Mouse (Mus musculus): ENCODE data around the gene Mad1l1. TPM values are rescaled to one million over a fixed set of nuclear protein-coding genes. Genes with fewer than 3 reads are reported as not detected.
A peak's percentile ranks its signal among the peaks of the same experiment; 100 is the strongest.

Gene Mad1l1
- polyA plus RNA-seq, 1 experiment from 2014 or later, result 20.5 TPM

GRCm38 (mm10) chr5:140185757-140186156 is 135.6 kb downstream of the Mad1l1 start:
- Histone ChIP-seq H3K9ac (ENCODE audit: low read length) (no peak overlapping the region), H3K4me2 (ENCODE audit: low read length) (no peak overlapping the region), H3K27ac (replicated peaks in 1 of 2; ENCODE audit: control insufficient read depth in 1 of 2, insufficient read depth in 1 of 2, low read depth in 2 of 2, low read length in 2 of 2) (no peak overlapping the region), H3K9me3 (ENCODE audit: control insufficient read depth, low read length) (no peaks in the 10 kb centered on the region), H3K4me3 (ENCODE audit: control insufficient read depth in 1 of 2, insufficient read depth in 1 of 2, low read depth in 1 of 2, low read length in 2 of 2) (no peak overlapping the region), H3K36me3 (ENCODE audit: control insufficient read depth, insufficient read depth, low read length) (no peaks in the 10 kb centered on the region), H3K4me1 (ENCODE audit: control insufficient read depth in 2 of 2, insufficient read depth in 2 of 2, low read length in 2 of 2) (no peaks in the 10 kb centered on the region), H3K27me3 (ENCODE audit: control insufficient read depth, insufficient read depth, low read length) (no peaks in the 10 kb centered on the region)
- no peak for ATAC-seq (ENCODE audit: insufficient number of reproducible peaks, insufficient read depth, low FRiP score, low read depth)
- WGBS, result 87% methylated on average over 6 of the region's 6 CpGs

GRCm38 (mm10) chr5:140183387-140183786 is 138.0 kb downstream of the Mad1l1 start:
- Histone ChIP-seq H3K9ac (ENCODE audit: low read length) (no peak overlapping the region), H3K4me1 (ENCODE audit: control insufficient read depth in 2 of 2, insufficient read depth in 2 of 2, low read length in 2 of 2) (peaks cover 4 to 7% of the 10 kb centered on the region in 2 experiments), H3K27ac (replicated peaks in 1 of 2; ENCODE audit: control insufficient read depth in 1 of 2, insufficient read depth in 1 of 2, low read depth in 2 of 2, low read length in 2 of 2) (no peak overlapping the region), H3K36me3 (ENCODE audit: control insufficient read depth, insufficient read depth, low read length) (no peaks in the 10 kb centered on the region), H3K4me2 (ENCODE audit: low read length) (no peak overlapping the region), H3K4me3 (ENCODE audit: control insufficient read depth in 1 of 2, insufficient read depth in 1 of 2, low read depth in 1 of 2, low read length in 2 of 2) (no peak overlapping the region), H3K27me3 (ENCODE audit: control insufficient read depth, insufficient read depth, low read length) (no peaks in the 10 kb centered on the region), H3K9me3 (ENCODE audit: control insufficient read depth, low read length) (no peaks in the 10 kb centered on the region)
- ATAC-seq (ENCODE audit: insufficient number of reproducible peaks, insufficient read depth, low FRiP score, low read depth), result no peak
- WGBS, result 82% methylated on average over 7 of the region's 7 CpGs

- no peak overlapping the region for H3K27ac ChIP-seq (replicated peaks in 1 of 2; ENCODE audit: control insufficient read depth in 1 of 2, insufficient read depth in 1 of 2, low read depth in 2 of 2, low read length in 2 of 2)
- no peak for ATAC-seq (ENCODE audit: insufficient number of reproducible peaks, insufficient read depth, low FRiP score, low read depth)
Measured at GRCm38 (mm10) chr5:140182351-140182750, 139.0 kb downstream of the Mad1l1 start.

GRCm38 (mm10) chr5:140180016-140180415 is 141.3 kb downstream of the Mad1l1 start:
- Histone ChIP-seq H3K4me2 (ENCODE audit: low read length) (no peak overlapping the region), H3K9ac (ENCODE audit: low read length) (no peak overlapping the region), H3K4me3 (ENCODE audit: control insufficient read depth in 1 of 2, insufficient read depth in 1 of 2, low read depth in 1 of 2, low read length in 2 of 2) (no peak overlapping the region), H3K27me3 (ENCODE audit: control insufficient read depth, insufficient read depth, low read length) (no peaks in the 10 kb centered on the region), H3K4me1 (ENCODE audit: control insufficient read depth in 2 of 2, insufficient read depth in 2 of 2, low read length in 2 of 2) (peaks cover 9 to 13% of the 10 kb centered on the region in 2 experiments), H3K9me3 (ENCODE audit: control insufficient read depth, low read length) (no peaks in the 10 kb centered on the region), H3K36me3 (ENCODE audit: control insufficient read depth, insufficient read depth, low read length) (no peaks in the 10 kb centered on the region), H3K27ac (replicated peaks in 1 of 2; ENCODE audit: control insufficient read depth in 1 of 2, insufficient read depth in 1 of 2, low read depth in 2 of 2, low read length in 2 of 2) (no peak overlapping the region)
- ATAC-seq (ENCODE audit: insufficient number of reproducible peaks, insufficient read depth, low FRiP score, low read depth), result no peak
- WGBS, result 96% methylated on average over 5 of the region's 5 CpGs

More at GRCm38 (mm10) chr5:140182351-140182750, 139.0 kb downstream of the Mad1l1 start:
- Histone ChIP-seq H3K9me3 (ENCODE audit: control insufficient read depth, low read length) (no peaks in the 10 kb centered on the region), H3K9ac (ENCODE audit: low read length) (no peak overlapping the region), H3K4me2 (ENCODE audit: low read length) (no peak overlapping the region), H3K27me3 (ENCODE audit: control insufficient read depth, insufficient read depth, low read length) (no peaks in the 10 kb centered on the region), H3K4me1 (ENCODE audit: control insufficient read depth in 2 of 2, insufficient read depth in 2 of 2, low read length in 2 of 2) (peaks cover 9 to 13% of the 10 kb centered on the region in 2 experiments), H3K36me3 (ENCODE audit: control insufficient read depth, insufficient read depth, low read length) (no peaks in the 10 kb centered on the region), H3K4me3 (ENCODE audit: control insufficient read depth in 1 of 2, insufficient read depth in 1 of 2, low read depth in 1 of 2, low read length in 2 of 2) (no peak overlapping the region)
- WGBS, result 99% methylated on average over 4 of the region's 4 CpGs

- Histone ChIP-seq H3K4me3 (ENCODE audit: control insufficient read depth in 1 of 2, insufficient read depth in 1 of 2, low read depth in 1 of 2, low read length in 2 of 2) (no peak overlapping the region), H3K4me1 (ENCODE audit: control insufficient read depth in 2 of 2, insufficient read depth in 2 of 2, low read length in 2 of 2) (peaks cover 9 to 13% of the 10 kb centered on the region in 2 experiments), H3K27ac (replicated peaks in 1 of 2; ENCODE audit: control insufficient read depth in 1 of 2, insufficient read depth in 1 of 2, low read depth in 2 of 2, low read length in 2 of 2) (peak overlapping the region; percentile 60 to 81), H3K36me3 (ENCODE audit: control insufficient read depth, insufficient read depth, low read length) (no peaks in the 10 kb centered on the region), H3K4me2 (ENCODE audit: low read length) (no peak overlapping the region), H3K9ac (ENCODE audit: low read length) (no peak overlapping the region; the same call in 1 of the 2 replicates), H3K9me3 (ENCODE audit: control insufficient read depth, low read length) (no peaks in the 10 kb centered on the region), H3K27me3 (ENCODE audit: control insufficient read depth, insufficient read depth, low read length) (no peaks in the 10 kb centered on the region)
- WGBS, result 37% methylated on average over 10 of the region's 10 CpGs
- peak; percentile 70 for ATAC-seq (ENCODE audit: insufficient number of reproducible peaks, insufficient read depth, low FRiP score, low read depth)
Measured at GRCm38 (mm10) chr5:140178058-140178690, 143.2 kb downstream of the Mad1l1 start.

GRCm38 (mm10) chr5:140177582-140177981 is 143.8 kb downstream of the Mad1l1 start:
- Histone ChIP-seq H3K4me2 (ENCODE audit: low read length) (no peak overlapping the region), H3K36me3 (ENCODE audit: control insufficient read depth, insufficient read depth, low read length) (no peaks in the 10 kb centered on the region), H3K9ac (ENCODE audit: low read length) (no peak overlapping the region), H3K27ac (replicated peaks in 1 of 2; ENCODE audit: control insufficient read depth in 1 of 2, insufficient read depth in 1 of 2, low read depth in 2 of 2, low read length in 2 of 2) (peak overlapping the region in 1 of 2 experiments; percentile 81; a peak in 2 of 4 replicates), H3K9me3 (ENCODE audit: control insufficient read depth, low read length) (no peaks in the 10 kb centered on the region), H3K4me3 (ENCODE audit: control insufficient read depth in 1 of 2, insufficient read depth in 1 of 2, low read depth in 1 of 2, low read length in 2 of 2) (no peak overlapping the region), H3K4me1 (ENCODE audit: control insufficient read depth in 2 of 2, insufficient read depth in 2 of 2, low read length in 2 of 2) (peaks cover 9 to 13% of the 10 kb centered on the region in 2 experiments), H3K27me3 (ENCODE audit: control insufficient read depth, insufficient read depth, low read length) (no peaks in the 10 kb centered on the region)
- ATAC-seq (ENCODE audit: insufficient number of reproducible peaks, insufficient read depth, low FRiP score, low read depth), result no peak
- 88% methylated on average over 8 of the region's 8 CpGs for WGBS

- Histone ChIP-seq H3K9me3 (ENCODE audit: control insufficient read depth, low read length) (no peaks in the 10 kb centered on the region), H3K4me3 (ENCODE audit: control insufficient read depth in 1 of 2, insufficient read depth in 1 of 2, low read depth in 1 of 2, low read length in 2 of 2) (no peak overlapping the region), H3K27me3 (ENCODE audit: control insufficient read depth, insufficient read depth, low read length) (no peaks in the 10 kb centered on the region), H3K4me1 (ENCODE audit: control insufficient read depth in 2 of 2, insufficient read depth in 2 of 2, low read length in 2 of 2) (peaks cover 9 to 13% of the 10 kb centered on the region in 2 experiments), H3K9ac (ENCODE audit: low read length) (no peak overlapping the region), H3K27ac (replicated peaks in 1 of 2; ENCODE audit: control insufficient read depth in 1 of 2, insufficient read depth in 1 of 2, low read depth in 2 of 2, low read length in 2 of 2) (no peak overlapping the region), H3K36me3 (ENCODE audit: control insufficient read depth, insufficient read depth, low read length) (no peaks in the 10 kb centered on the region), H3K4me2 (ENCODE audit: low read length) (no peak overlapping the region)
- no peak for ATAC-seq (ENCODE audit: insufficient number of reproducible peaks, insufficient read depth, low FRiP score, low read depth)
- WGBS, result 67% methylated on average over 3 of the region's 3 CpGs
Measured at GRCm38 (mm10) chr5:140176370-140176769, 145.0 kb downstream of the Mad1l1 start.
